Mouse (Mus musculus) embryo, embryonic 9.5 days (tissue): ENCODE measurements around the gene Ntrk3.

Source experiments
- DNase-seq: peaks from one replicate; pipeline ENCODE4 v3.0.0-alpha.2; 2017; ENCODE audit errors: extremely low spot score

Gene Ntrk3

DNA sequence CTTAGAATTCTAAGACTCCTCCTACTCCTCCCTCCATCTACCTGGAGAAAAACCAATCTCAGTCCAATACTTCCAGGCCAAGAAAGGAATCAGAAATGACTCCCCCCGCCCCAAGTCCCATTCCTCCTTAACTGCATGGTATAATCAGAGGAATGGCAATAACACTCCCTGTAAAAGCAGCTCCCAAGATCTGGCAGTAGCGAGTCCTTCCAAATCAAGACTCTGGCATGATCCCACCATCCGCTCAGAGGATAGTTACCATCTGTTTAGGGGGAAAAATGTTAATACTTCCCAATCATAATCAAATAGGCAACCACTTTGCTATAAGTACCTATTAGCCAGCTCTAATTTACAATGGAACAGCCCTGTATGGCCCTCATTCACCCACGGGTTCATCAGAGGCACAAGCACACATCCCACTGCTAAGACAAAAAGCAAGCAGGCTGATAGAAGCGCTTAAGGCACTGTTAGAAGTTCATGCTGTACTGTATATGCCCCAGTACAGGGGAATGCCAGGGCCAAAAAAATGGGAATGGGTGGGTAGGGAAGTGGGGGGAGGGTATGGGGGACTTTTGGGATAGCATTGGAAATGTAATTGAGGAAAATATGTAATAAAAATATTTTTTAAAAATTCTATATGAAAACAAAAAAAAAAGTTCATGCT is 294.3 kb downstream of the Ntrk3 start:
- DNase-seq = no peak

- DNase-seq = no peak
Measured at GRCm38 (mm10) chr7:78441706-78442105, 296.1 kb downstream of the Ntrk3 start.

DNA sequence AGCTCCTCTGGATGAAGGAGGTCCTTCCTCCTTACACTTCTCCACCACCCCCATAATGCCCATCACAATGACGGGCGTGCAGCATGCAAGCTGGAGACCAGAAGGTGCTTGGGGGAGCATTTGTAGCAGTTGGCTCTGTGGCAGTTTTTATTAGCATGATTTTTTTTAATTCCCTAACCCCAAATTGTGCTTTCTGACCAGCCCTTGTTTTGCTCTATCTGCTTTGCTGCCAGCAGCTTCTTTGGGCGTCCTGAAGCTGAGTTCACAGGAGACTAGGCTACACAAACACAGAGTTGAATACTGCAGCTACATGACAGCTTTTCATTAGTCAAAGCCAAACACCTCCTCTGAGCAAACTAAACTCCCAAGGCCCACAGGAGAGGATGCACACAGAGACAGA is 296.9 kb downstream of the Ntrk3 start:
- DNase-seq = no peak

DNA sequence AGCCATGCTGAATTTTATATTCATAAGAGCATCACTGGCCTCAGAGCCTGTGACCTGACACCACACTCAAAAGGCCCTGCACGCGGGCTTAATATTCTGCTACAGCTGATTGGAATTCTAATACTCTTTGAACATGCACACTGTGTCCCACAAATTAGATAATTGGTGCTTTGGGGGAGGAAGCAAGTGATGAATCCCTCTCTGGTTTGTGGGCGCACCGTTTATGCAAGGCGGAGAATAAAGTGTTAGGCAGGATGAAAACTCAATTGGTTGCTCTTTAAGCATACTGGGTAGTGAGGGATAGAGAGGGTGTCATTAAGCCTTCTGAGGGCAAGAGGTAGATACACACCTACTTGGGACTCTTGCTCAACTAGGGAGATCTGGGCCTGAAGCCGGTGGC is 297.3 kb downstream of the Ntrk3 start:
- DNase-seq = no peak

DNA sequence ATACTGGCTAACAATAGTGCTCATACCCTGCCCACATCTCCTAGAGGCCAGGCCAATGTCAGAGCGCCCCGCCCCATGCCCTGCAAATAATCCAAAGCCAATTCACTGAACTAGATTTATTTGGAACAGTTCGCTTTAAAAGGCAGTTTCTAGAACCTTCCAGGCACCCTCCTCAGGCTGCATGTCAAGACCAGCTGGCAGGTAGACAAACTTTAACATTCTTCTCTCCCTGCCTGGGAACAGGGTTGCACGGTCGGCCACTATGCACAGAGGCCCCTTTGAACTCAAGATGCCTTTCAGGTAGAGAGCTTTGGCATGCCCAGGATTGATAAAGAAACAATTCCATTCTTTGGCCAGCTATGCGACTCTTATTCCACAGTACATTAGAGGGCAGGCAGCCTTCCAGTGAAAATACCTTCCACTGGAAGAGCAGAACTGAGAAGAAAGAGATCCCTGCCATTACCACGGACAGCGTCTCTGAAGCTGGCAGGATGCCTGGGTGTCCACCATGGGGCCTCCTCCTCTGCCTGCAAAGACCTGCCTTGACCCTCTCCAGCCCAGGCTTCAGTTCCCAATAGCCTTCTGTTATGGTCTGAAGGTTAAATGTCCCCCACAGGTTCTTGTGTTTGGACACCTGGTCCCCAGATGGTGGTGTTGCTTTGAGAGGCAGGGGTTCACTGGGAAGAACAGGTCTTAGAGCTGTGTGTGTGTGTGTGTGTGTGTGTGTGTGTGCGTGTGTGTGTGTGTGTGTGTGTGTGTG is 298.3 kb downstream of the Ntrk3 start:
- DNase-seq = peak; percentile 8

GRCm38 (mm10) chr7:78433617-78434144 is 304.1 kb downstream of the Ntrk3 start:
- no peak for DNase-seq

GRCm38 (mm10) chr7:78431611-78432010 is 306.2 kb downstream of the Ntrk3 start:
- DNase-seq = no peak

DNA sequence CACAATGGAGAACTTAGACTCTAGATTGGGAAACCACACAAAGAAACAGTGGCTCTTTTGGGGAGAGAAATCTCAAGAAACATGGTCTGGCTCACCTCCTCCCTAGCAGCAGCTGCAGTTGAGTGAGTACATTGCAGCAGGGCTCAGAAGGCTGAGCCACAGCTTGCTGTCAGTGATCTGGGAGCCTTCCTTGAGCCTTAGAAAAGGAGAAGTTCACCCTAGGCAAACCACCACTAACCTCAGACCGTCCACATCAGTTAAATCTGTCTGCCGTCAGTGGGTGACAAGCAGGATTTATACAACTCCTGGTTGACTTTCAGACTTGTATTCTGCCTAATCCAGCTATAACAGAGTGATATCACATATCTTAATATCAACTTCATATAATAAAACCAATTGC is 325.6 kb downstream of the Ntrk3 start:
- no peak for DNase-seq

DNA sequence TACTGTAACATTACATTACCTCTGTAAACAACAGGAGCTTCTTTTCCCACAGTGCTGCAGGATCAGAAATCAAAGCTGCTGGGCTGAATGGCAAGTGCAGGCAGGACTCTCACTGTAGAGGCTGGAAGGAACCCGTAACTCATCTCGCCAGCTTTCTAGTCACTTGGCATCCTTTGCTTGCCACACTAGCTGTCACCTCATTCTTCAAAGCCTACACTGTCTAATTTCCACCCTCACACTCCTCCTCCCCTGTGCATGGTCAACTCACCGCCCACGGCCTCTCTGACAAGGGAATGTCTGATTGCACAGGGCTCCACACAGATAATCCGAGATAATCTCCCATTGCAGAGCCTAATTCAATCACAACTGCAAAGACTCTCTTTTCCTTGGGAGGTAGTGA is 327.8 kb downstream of the Ntrk3 start:
- DNase-seq = no peak

GRCm38 (mm10) chr7:78406641-78407291 is 331.0 kb downstream of the Ntrk3 start:
- no peak for DNase-seq

- no peak for DNase-seq
Measured at GRCm38 (mm10) chr7:78404481-78404880, 333.3 kb downstream of the Ntrk3 start.

DNA sequence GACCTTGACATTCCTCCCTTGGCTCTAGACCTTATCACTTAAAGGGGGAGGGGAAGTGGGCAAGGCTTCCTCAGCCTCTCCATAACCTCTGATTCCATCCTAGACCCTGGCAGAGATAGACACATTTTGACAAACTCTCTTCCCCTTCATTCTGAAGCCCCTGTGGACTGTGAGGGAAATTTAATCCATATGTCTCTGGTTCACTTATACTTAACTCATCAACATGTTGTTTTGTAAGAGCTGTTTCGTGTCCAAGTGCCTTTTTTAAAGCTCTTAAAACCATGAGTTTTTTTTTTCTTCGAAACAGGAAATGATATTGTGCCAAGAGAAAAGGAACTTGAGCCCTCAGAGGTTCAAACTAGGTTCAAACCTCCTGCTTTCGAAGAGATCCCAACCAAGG is 335.3 kb downstream of the Ntrk3 start:
- no peak for DNase-seq

GRCm38 (mm10) chr7:78400219-78400618 is 337.6 kb downstream of the Ntrk3 start:
- DNase-seq = no peak

DNA sequence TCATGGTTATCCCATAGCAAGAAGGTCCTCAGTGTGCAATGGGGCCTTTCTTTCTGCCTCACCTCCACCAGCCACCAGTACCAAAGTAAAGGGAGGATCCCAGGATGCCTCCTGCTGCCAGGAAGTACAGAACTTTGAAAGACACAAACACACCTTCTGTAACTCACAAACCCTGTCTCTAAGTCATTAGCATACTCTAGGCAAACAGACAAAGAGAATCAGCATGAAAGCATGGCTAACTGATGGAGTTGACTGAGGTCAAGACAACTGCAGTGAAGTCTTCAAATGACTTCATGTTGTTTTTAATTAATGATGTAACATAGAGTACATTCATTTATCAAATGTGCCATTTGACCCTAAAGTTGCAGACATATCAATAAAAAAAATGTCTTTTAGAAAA is 339.4 kb downstream of the Ntrk3 start:
- DNase-seq = no peak

DNA sequence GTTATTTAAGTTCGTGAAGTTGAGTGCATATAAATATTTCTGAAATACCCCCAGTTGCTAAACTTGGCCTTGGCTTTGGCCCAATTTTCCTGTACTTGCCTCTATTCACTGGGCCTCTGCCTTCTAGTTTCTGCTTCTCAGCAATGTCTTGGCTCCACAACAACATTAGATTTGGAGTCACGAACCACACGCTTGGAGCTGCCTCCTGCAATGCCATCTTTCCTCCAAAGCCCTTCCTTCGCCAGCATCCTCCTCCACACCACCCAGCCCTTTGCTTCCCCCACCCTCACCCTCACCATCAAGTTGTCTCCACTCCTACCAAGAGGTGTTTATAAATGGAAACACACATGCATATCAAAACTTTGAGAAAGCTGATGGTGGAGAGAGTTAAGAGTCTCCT is 340.6 kb downstream of the Ntrk3 start:
- no peak for DNase-seq

- no peak for DNase-seq
Measured at GRCm38 (mm10) chr7:78390019-78390418, 347.8 kb downstream of the Ntrk3 start.

DNA sequence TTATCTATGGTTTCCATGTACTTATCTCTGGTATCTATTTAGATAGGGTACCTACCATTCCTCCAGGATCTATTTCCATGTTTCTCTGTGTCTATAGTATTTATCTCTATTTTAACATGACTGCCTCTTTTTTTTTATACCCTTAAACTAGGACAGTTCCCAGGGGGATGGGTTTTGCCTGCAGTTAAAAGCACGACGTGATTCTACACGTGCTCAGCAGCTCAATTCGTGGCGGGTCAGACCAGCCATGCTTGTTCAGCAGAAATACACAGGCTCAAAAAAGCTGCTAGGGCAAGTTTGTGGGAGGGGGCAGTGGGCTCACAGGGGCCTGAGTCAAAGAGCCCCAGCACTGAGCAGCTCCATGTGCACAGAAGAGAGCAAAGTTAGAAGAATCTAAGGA is 349.7 kb downstream of the Ntrk3 start:
- DNase-seq = no peak

- no peak for DNase-seq
Measured at GRCm38 (mm10) chr7:78385971-78386370, 351.8 kb downstream of the Ntrk3 start.

DNA sequence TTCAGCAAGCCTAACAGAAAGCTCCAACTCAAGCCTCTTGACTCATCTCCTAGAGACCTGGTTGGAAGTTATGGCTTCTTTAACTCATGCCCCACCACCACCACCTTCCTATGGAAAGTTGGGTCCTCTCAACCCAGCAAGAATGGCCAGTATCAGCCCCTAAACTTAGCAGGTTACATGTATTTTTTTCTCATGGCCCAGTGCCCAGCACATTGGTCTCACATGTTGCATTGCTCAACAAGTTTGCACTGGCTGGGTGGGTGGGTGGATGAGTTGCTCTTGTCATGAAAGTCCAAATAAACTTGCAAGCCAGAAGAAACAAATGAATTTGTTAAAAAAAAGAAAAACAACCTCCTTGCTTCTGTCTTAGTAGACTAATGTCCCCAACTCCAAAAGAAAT is 353.7 kb downstream of the Ntrk3 start:
- DNase-seq = no peak

DNA sequence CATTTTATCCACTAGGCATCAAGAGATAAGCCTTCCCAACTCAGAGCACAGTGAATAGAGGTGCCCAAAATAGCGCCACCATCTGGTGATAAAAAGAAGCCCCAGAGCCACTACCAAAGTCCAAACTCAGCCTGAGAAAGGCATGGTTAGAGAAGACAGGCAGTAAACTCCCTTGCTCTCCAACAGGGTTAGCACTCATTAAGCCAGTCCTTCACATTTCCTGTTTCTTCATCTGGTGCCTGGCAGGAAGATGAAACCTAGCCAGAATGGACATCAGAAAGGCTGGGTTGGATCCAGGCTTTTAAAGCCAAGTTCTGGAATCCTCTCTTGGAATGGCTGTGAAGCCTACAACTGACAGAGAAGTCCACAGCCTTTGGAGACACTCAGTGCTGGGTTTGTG is 355.7 kb downstream of the Ntrk3 start:
- no peak for DNase-seq

DNA sequence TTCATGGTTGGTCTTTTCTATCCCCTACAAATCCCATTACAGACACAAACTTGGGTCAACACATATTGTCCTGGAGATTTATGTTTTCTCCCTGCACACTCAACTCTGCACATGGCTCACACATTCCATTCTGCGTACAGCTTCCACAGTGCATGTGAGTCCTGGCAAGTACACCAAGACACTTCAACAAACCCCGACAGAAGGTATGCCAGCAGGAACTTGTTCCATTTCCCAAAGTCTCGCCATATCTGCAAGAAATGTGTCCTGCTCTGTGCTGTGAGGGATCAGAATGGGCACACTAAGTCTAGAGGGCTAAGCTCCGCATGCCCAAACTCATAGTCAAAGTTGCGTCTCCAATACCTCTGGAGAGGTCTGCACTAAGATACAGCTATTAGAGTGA is 358.0 kb downstream of the Ntrk3 start:
- no peak for DNase-seq

DNA sequence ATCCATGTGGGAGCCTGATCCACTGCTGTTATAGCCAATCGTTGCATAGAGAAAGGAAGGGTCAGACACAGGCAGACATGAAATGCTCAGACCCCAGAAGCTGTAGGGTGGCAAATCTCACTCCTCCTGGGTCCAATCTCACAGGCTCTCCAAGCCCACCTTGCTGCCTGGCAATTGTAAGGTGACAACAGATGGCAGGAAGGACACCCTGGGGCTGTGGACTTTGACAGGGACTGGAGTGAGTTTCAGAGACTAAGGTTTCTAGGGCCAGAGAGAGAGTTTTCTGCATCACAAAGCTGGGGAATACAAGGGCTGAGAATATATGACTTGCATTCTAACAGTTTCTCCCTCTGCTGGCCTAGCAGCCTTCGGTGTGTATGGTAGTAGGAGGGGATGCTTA is 359.5 kb downstream of the Ntrk3 start:
- no peak for DNase-seq

- DNase-seq = no peak
Measured at GRCm38 (mm10) chr7:78376875-78377274, 360.9 kb downstream of the Ntrk3 start.
